Mouse (Mus musculus) MEL (cell line): ENCODE data around the gene Tia1. TPM values are rescaled to one million over a fixed set of nuclear protein-coding genes. Genes with fewer than 3 reads are reported as not detected.

Source experiments
- DNase-seq: peaks from one replicate; pipeline ENCODE4 v3.0.0; 2011; ENCODE audit warnings: low read depth, low spot score
- H3K27ac ChIP-seq: 2 replicates; pipeline ENCODE4 v1.5.1; 2012; ENCODE audit warnings: low read depth, mild to moderate bottlenecking, control low read depth, low read length, moderate library complexity; ENCODE audit not compliant: control insufficient read depth
- H3K27me3 ChIP-seq, 2 experiments: fragments of 150-350 bp in 1 of 2; sonication (generic) in 1 of 2; 2 replicates each; pipeline ENCODE4 v1.6.1; 2012; ENCODE audit warnings: low read length in 2 of 2, mild to moderate bottlenecking in 2 of 2, improper control_type of control experiment in 1 of 2, moderate library complexity in 1 of 2; ENCODE audit not compliant: insufficient read depth in 2 of 2, control insufficient read depth in 1 of 2
- H3K36me3 ChIP-seq, 2 experiments: 2 replicates each; pipeline ENCODE4 v1.6.1; 2012 to 2014; ENCODE audit warnings: low read length in 2 of 2, improper control_type of control experiment in 1 of 2, inconsistent platforms in 1 of 2, mild to moderate bottlenecking in 1 of 2; ENCODE audit not compliant: insufficient read depth in 2 of 2, control insufficient read depth in 1 of 2
- H3K4me1 ChIP-seq, 2 experiments: fragments of 150-350 bp in 1 of 2; sonication (generic) in 1 of 2; 2 replicates each; pipeline ENCODE4 v1.6.1; 2012; ENCODE audit warnings: low read length in 2 of 2, improper control_type of control experiment in 1 of 2, mild to moderate bottlenecking in 1 of 2; ENCODE audit not compliant: insufficient read depth in 2 of 2, control insufficient read depth in 1 of 2
- H3K4me3 ChIP-seq, 2 experiments: fragments of 150-350 bp in 1 of 2; sonication (generic) in 1 of 2; 2 replicates each; pipeline ENCODE4 v1.5.1; 2012; ENCODE audit warnings: low read depth in 2 of 2, low read length in 2 of 2, mild to moderate bottlenecking in 2 of 2, moderate library complexity in 2 of 2, control low read depth in 1 of 2, improper control_type of control experiment in 1 of 2; ENCODE audit not compliant: control insufficient read depth in 1 of 2, insufficient read depth in 1 of 2
- H3K79me2 ChIP-seq: 2 replicates; pipeline ENCODE4 v1.6.1; 2012; ENCODE audit warnings: mild to moderate bottlenecking, low read length, moderate library complexity; ENCODE audit not compliant: control insufficient read depth, poor library complexity, insufficient read depth
- H3K9ac ChIP-seq: 2 replicates; pipeline ENCODE4 v1.6.1; 2012; ENCODE audit warnings: low read depth, mild to moderate bottlenecking, control low read depth, low read length, moderate library complexity; ENCODE audit not compliant: control insufficient read depth, poor library complexity, severe bottlenecking
- H3K9me3 ChIP-seq: fragments of 150-350 bp; sonication (generic); replicated peaks from 2 replicates; pipeline ENCODE4 v1.6.1; 2012; ENCODE audit warnings: mild to moderate bottlenecking, low read length, improper control_type of control experiment, moderate library complexity; ENCODE audit not compliant: insufficient read depth
- BHLHE40 ChIP-seq: IDR thresholded peaks from 2 replicates; pipeline ENCODE4 v1.6.1; 2012; ENCODE audit warnings: low read depth, mild to moderate bottlenecking, inconsistent platforms, low read length, improper control_type of control experiment, borderline replicate concordance
- CHD2 ChIP-seq: IDR thresholded peaks from 2 replicates; pipeline ENCODE4 v1.6.1; 2011; ENCODE audit warnings: low read length, improper control_type of control experiment
- E2F4 ChIP-seq: IDR thresholded peaks from 2 replicates; pipeline ENCODE4 v1.6.1; 2011; ENCODE audit warnings: low read depth, low read length, improper control_type of control experiment, borderline replicate concordance
- ETS1 ChIP-seq: IDR thresholded peaks from 2 replicates; pipeline ENCODE4 v1.6.1; 2012; ENCODE audit warnings: low read depth, mild to moderate bottlenecking, inconsistent platforms, low read length, improper control_type of control experiment, moderate library complexity
- GABPA ChIP-seq: IDR thresholded peaks from 2 replicates; pipeline ENCODE4 v1.6.1; 2012; ENCODE audit warnings: low read depth, mild to moderate bottlenecking, inconsistent platforms, low read length, improper control_type of control experiment, moderate library complexity
- GATA1 ChIP-seq: IDR thresholded peaks from 2 replicates; pipeline ENCODE4 v1.6.1; 2011; ENCODE audit warnings: low read depth, low read length, improper control_type of control experiment
- HCFC1 ChIP-seq: IDR thresholded peaks from 2 replicates; pipeline ENCODE4 v1.6.1; 2012; ENCODE audit warnings: low read depth, mild to moderate bottlenecking, inconsistent platforms, low read length, improper control_type of control experiment, moderate library complexity
- KAT2A ChIP-seq: conservative IDR thresholded peaks from 2 replicates; pipeline ENCODE4 v1.6.1; 2012; ENCODE audit warnings: low read depth, low read length, improper control_type of control experiment, inconsistent platforms
- MAFK ChIP-seq: IDR thresholded peaks from 2 replicates; pipeline ENCODE4 v1.6.1; 2011; ENCODE audit warnings: low read depth, mild to moderate bottlenecking, low read length, improper control_type of control experiment, borderline replicate concordance
- MAX ChIP-seq: IDR thresholded peaks from 2 replicates; pipeline ENCODE4 v1.6.1; 2011; ENCODE audit warnings: low read length, improper control_type of control experiment
- MAZ ChIP-seq: IDR thresholded peaks from 2 replicates; pipeline ENCODE4 v1.6.1; 2012; ENCODE audit warnings: low read depth, mild to moderate bottlenecking, inconsistent platforms, low read length, improper control_type of control experiment
- MEF2A ChIP-seq: IDR thresholded peaks from 2 replicates; pipeline ENCODE4 v1.6.1; 2014; ENCODE audit warnings: low read depth, mild to moderate bottlenecking, inconsistent platforms, low read length, improper control_type of control experiment; ENCODE audit not compliant: poor library complexity, insufficient replicate concordance, severe bottlenecking; ENCODE audit errors: extremely low read depth
- MYB ChIP-seq: IDR thresholded peaks from 2 replicates; pipeline ENCODE4 v1.6.1; 2011; ENCODE audit warnings: mild to moderate bottlenecking, low read depth, low read length, improper control_type of control experiment
- POLR2A ChIP-seq, 2 experiments: IDR thresholded peaks; 2 replicates each; pipeline ENCODE4 v1.6.1; 2011 to 2012; ENCODE audit warnings: low read length in 2 of 2, mild to moderate bottlenecking in 2 of 2, control low read depth in 1 of 2, improper control_type of control experiment in 1 of 2, low read depth in 1 of 2, moderate library complexity in 1 of 2; ENCODE audit not compliant: control insufficient read depth in 1 of 2, insufficient read depth in 1 of 2, poor library complexity in 1 of 2
- POLR2AphosphoS5 ChIP-seq: IDR thresholded peaks from 2 replicates; pipeline ENCODE4 v1.6.1; 2012; ENCODE audit warnings: low read depth, borderline replicate concordance, mild to moderate bottlenecking, inconsistent platforms, low read length, moderate library complexity, mixed read lengths
- RAD21 ChIP-seq: IDR thresholded peaks from 2 replicates; pipeline ENCODE4 v1.6.1; 2011; ENCODE audit warnings: mild to moderate bottlenecking, low read depth, low read length, improper control_type of control experiment
- RCOR1 ChIP-seq: IDR thresholded peaks from 2 replicates; pipeline ENCODE4 v1.6.1; 2012; ENCODE audit warnings: low read depth, mild to moderate bottlenecking, inconsistent platforms, low read length, improper control_type of control experiment
- SIN3A ChIP-seq: IDR thresholded peaks from 2 replicates; pipeline ENCODE4 v1.6.1; 2012; ENCODE audit warnings: low read length, improper control_type of control experiment, inconsistent platforms
- SMC3 ChIP-seq: IDR thresholded peaks from 2 replicates; pipeline ENCODE4 v1.6.1; 2011; ENCODE audit warnings: low read depth, low read length, improper control_type of control experiment
- TAL1 ChIP-seq: IDR thresholded peaks from 2 replicates; pipeline ENCODE4 v1.6.1; 2012; ENCODE audit warnings: mild to moderate bottlenecking, inconsistent platforms, low read length, moderate library complexity, mixed read lengths
- TCF12 ChIP-seq: IDR thresholded peaks from 2 replicates; pipeline ENCODE4 v1.6.1; 2014; ENCODE audit warnings: low read depth, mild to moderate bottlenecking, inconsistent platforms, low read length, improper control_type of control experiment, moderate library complexity
- ZC3H11A ChIP-seq: IDR thresholded peaks from 2 replicates; pipeline ENCODE4 v1.6.1; 2012; ENCODE audit warnings: low read depth, mild to moderate bottlenecking, inconsistent platforms, low read length, improper control_type of control experiment
- ZKSCAN1 ChIP-seq: IDR thresholded peaks from 2 replicates; pipeline ENCODE4 v1.6.1; 2012; ENCODE audit warnings: low read depth, mild to moderate bottlenecking, inconsistent platforms, low read length, improper control_type of control experiment, moderate library complexity
- polyA plus RNA-seq, 2 experiments: library from polyadenylated mRNA; stranded (reverse) in 1 of 2; unstranded in 1 of 2; fragments of >175 nt in 1 of 2; fragments of >200 nt in 1 of 2; gene quantifications; 2 replicates each; pipeline versions ENCODE4 v1.2.1 to v1.2.4; 2012; ENCODE audit warnings: low replicate concordance in 2 of 2, low read depth in 1 of 2; ENCODE audit not compliant: insufficient read length in 2 of 2, insufficient read depth in 1 of 2, missing spikeins in 1 of 2
- total RNA-seq: library from RNA; depleted of rRNA; stranded (reverse); fragments of 300-350 nt; gene quantifications from 2 replicates; pipeline ENCODE4 v1.2.3, GENCODE M21; 2012

Tia1 gene
- total and polyA plus RNA-seq, 3 experiments = 21.5 to 25.3 TPM; not detected in 1

- peak; percentile 53 for TF ChIP-seq GATA1
These were observed 70.7 kb downstream of the Tia1 start (continued) for GRCm38 (mm10) chr6:86474646-86475181.

- H3K9me3 ChIP-seq = no peaks in the 10 kb centered on the region
- H3K27me3 ChIP-seq = no peaks in the 10 kb centered on the region
- peaks cover 6% of the 10 kb centered on the region; the same call in 1 of the 2 replicates for H3K79me2 ChIP-seq
- no peak for TF ChIP-seq MAZ
- no peak for TF ChIP-seq SMC3
- no peak for TF ChIP-seq MAX
- no peak for TF ChIP-seq MYB
- TF ChIP-seq MAFK = no peak
- TF ChIP-seq ETS1 = no peak
- no peak for TF ChIP-seq RCOR1
- no peak for TF ChIP-seq E2F4
- TF ChIP-seq BHLHE40 = no peak
- TF ChIP-seq MEF2A = no peak
- no peak for TF ChIP-seq CHD2
- TF ChIP-seq POLR2AphosphoS5 = no peak
- no peak for TF ChIP-seq KAT2A
- TF ChIP-seq ZC3H11A = no peak
- no peak for TF ChIP-seq POLR2A (IDR thresholded peaks at IDR 0.05; ENCODE audit: control insufficient read depth in 1 of 2, insufficient read depth in 1 of 2, low read depth in 1 of 2, low read length in 2 of 2, poor library complexity in 1 of 2)
- TF ChIP-seq GATA1 = no peak
- no peak for TF ChIP-seq ZKSCAN1
- TF ChIP-seq, all 39 proteins: peak for 0
- H3K4me1 ChIP-seq = peaks cover 13 to 36% of the 10 kb centered on the region in 2 experiments
- peaks cover 0 to 28% of the 10 kb centered on the region in 2 experiments; a peak in 2 of 4 replicates for H3K36me3 ChIP-seq
- H3K9ac ChIP-seq = no peak overlapping the region
- no peak for DNase-seq
- H3K27ac ChIP-seq = no peak overlapping the region
- H3K4me3 ChIP-seq = no peak overlapping the region
These were observed 71.6 kb downstream of the Tia1 start for GRCm38 (mm10) chr6:86475462-86476167.

DNA sequence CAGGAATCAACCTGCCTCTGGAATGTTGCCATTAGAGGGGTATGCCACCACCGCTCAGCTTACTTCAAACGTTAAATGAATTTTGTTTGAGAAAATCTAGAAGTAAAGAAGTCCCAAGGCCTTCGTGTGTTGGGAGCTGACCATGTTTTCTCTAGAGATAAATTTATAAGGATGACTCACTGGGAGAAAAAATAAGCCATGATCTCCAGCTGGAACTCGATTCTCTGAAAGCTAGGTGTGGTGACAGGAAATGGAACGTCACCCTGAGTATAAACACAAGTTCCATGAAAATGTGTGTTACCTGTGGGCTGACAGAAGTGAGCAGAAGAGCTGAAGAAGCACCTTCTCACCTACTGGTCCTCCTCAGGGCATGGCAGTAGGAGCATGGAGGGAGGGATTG, 72.9 kb downstream of the Tia1 start:
- H3K79me2 ChIP-seq = peaks cover 6% of the 10 kb centered on the region; the same call in 1 of the 2 replicates
- no peak overlapping the region for H3K9ac ChIP-seq
- TF ChIP-seq MAX (no peak), GATA1 (no peak), TCF12 (no peak), GABPA (no peak), RAD21 (no peak), HCFC1 (no peak), POLR2AphosphoS5 (no peak), SIN3A (no peak), MYB (no peak), TAL1 (no peak), CHD2 (no peak), E2F4 (no peak), MAFK (no peak), BHLHE40 (no peak)
- H3K36me3 ChIP-seq = peaks cover 0 to 23% of the 10 kb centered on the region in 2 experiments; a peak in 2 of 4 replicates
- peaks cover 13 to 28% of the 10 kb centered on the region in 2 experiments for H3K4me1 ChIP-seq
- H3K9me3 ChIP-seq = no peaks in the 10 kb centered on the region
- H3K4me3 ChIP-seq = no peak overlapping the region
- no peaks in the 10 kb centered on the region for H3K27me3 ChIP-seq
- H3K27ac ChIP-seq = no peak overlapping the region
- DNase-seq = no peak
